ENCODE assay signal across 8 mouse cellular contexts in the genomic region with DNA sequence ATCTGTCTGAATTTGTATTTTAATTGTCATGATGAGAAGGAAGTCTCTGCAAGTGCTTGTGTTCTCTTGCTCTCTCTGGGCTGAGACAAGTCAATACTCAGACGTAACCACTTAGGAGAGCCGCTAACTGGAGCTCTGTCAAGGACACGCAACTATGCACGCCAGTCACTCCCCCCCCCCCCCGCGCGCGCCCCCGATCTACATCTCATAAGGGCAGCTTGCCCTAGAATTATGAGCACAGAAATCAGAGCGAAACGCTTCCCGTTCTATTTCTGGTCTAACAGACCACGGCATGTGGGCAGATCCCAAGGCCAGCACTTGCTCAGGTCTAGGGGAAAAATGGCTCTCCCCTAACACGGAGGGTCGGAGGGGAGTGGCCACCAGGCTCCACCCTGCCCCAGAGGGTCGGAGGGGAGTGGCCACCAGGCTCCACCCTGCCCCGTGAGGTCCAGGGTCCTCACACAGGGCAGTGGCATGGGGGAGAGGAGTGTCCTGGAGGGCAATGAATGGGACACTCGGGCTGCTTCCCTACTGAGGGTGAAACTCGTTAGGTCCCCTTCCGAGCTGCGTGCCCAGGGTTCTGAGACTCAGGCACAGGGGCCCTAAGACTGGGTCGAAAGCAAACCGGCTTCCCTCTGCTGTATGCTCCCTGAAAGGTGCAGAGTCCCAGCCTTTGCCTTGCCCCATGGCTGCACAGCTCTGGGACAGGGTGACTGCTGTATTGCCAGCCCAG.
A peak's percentile ranks its signal among the peaks of the same experiment; 100 is the strongest.
DNase-seq lines count a peak whose midpoint lies in the region; ATAC-seq and TF ChIP-seq lines count a peak whose summit lies in the region.

No protein-coding gene starts in this region.

- no peaks in the 10 kb centered on the region for H3K36me3 ChIP-seq in embryonic facial prominence, embryonic 10.5 days (replicated peaks)
- H3K36me3 ChIP-seq in hindbrain, embryonic 16.5 days (ENCODE audit: control insufficient read depth, insufficient read depth, low read length): no peaks in the 10 kb centered on the region
- H3K36me3 ChIP-seq in neural tube, embryonic 14.5 days (ENCODE audit: control insufficient read depth, insufficient read depth, low read length): no peaks in the 10 kb centered on the region

- intact Hi-C loops in left cerebral cortex, adult 2 months (cut with DNase I): no loop called here
- intact Hi-C loops in left cerebral cortex, postnatal 36 days (cut with DNase I): loop anchor here (5.0 kb wide), 1 partner anchor 65 kb away; the partner anchor contains the start of gene Ajap1
- intact Hi-C loops in gastrocnemius, postnatal 36 days (cut with DNase I): no loop called here

- peak overlapping the region; percentile 49 for H3K4me2 ChIP-seq in hindbrain, embryonic 16.5 days (ENCODE audit: low read length)
- peak overlapping the region; percentile 30 for H3K4me2 ChIP-seq in neural tube, embryonic 14.5 days (ENCODE audit: low read depth, low read length)

- ATAC-seq in hindbrain, embryonic 16.5 days: peak; percentile 48
- ATAC-seq in neural tube, embryonic 14.5 days (ENCODE audit: low read depth): peak; percentile 47; the same call in 1 of the 2 replicates

- WGBS in embryonic facial prominence, embryonic 10.5 days: 4% methylated on average over 23 of the region's 23 CpGs
- 7% methylated on average over 19 of the region's 23 CpGs for WGBS in hindbrain, embryonic 16.5 days
- 4% methylated on average over 22 of the region's 23 CpGs for WGBS in neural tube, embryonic 14.5 days

- no peak for DNase-seq in left cerebral cortex, adult 2 months (ENCODE audit: extremely low spot score in 1 of 2, low spot score in 2 of 2)
- no peak for DNase-seq in left cerebral cortex, postnatal 36 days (ENCODE audit: low spot score in 2 of 2)
- DNase-seq in embryonic facial prominence, embryonic 10.5 days (ENCODE audit: low spot score): peak; percentile 69
- DNase-seq in layer of hippocampus, adult 11-12 months (ENCODE audit: low spot score): no peak
- no peak for DNase-seq in thymus, postnatal 36 days
- DNase-seq in gastrocnemius, postnatal 36 days: no peak

- no peak for TF ChIP-seq CTCF in left cerebral cortex, adult 2 months (IDR thresholded peaks at IDR 0.05)

- H3K4me3 ChIP-seq in left cerebral cortex, adult 2 months: no peak overlapping the region; the same call in 1 of the 2 replicates
- peak overlapping the region; percentile 53 for H3K4me3 ChIP-seq in embryonic facial prominence, embryonic 10.5 days
- H3K4me3 ChIP-seq in hindbrain, embryonic 16.5 days (ENCODE audit: low read length): peak overlapping the region; percentile 14
- H3K4me3 ChIP-seq in neural tube, embryonic 14.5 days (ENCODE audit: low read depth, low read length): peak overlapping the region; percentile 2; the same call in 1 of the 2 replicates

- peaks cover 16% of the 10 kb centered on the region; the same call in 1 of the 2 replicates for H3K27me3 ChIP-seq in embryonic facial prominence, embryonic 10.5 days (replicated peaks; ENCODE audit: low read depth, poor library complexity, severe bottlenecking)
- H3K27me3 ChIP-seq in hindbrain, embryonic 16.5 days (replicated peaks; ENCODE audit: control insufficient read depth, insufficient read depth, low read length): no peaks in the 10 kb centered on the region
- H3K27me3 ChIP-seq in neural tube, embryonic 14.5 days (ENCODE audit: control insufficient read depth, insufficient read depth, low read length): no peaks in the 10 kb centered on the region

- peak overlapping the region; percentile 79 for H3K27ac ChIP-seq in left cerebral cortex, adult 2 months
- no peak overlapping the region; the same call in 1 of the 2 replicates for H3K27ac ChIP-seq in embryonic facial prominence, embryonic 10.5 days (replicated peaks)
- no peak overlapping the region for H3K27ac ChIP-seq in hindbrain, embryonic 16.5 days (ENCODE audit: low read depth, low read length)
- H3K27ac ChIP-seq in neural tube, embryonic 14.5 days (ENCODE audit: low read depth, low read length): no peak overlapping the region

- peak overlapping the region; percentile 9 for H3K9ac ChIP-seq in hindbrain, embryonic 16.5 days (ENCODE audit: low read depth, low read length)
- no peak overlapping the region for H3K9ac ChIP-seq in neural tube, embryonic 14.5 days (replicated peaks; ENCODE audit: low read depth, low read length)

- peaks cover 29% of the 10 kb centered on the region for H3K4me1 ChIP-seq in embryonic facial prominence, embryonic 10.5 days
- peaks cover 11% of the 10 kb centered on the region for H3K4me1 ChIP-seq in hindbrain, embryonic 16.5 days (ENCODE audit: control insufficient read depth, insufficient read depth, low read depth, low read length)
- peaks cover 10% of the 10 kb centered on the region; the same call in 1 of the 2 replicates for H3K4me1 ChIP-seq in neural tube, embryonic 14.5 days (ENCODE audit: control insufficient read depth, insufficient read depth, low read length)

- no peaks in the 10 kb centered on the region for H3K9me3 ChIP-seq in embryonic facial prominence, embryonic 10.5 days
- H3K9me3 ChIP-seq in hindbrain, embryonic 16.5 days (ENCODE audit: control insufficient read depth, low read length): no peaks in the 10 kb centered on the region
- no peaks in the 10 kb centered on the region for H3K9me3 ChIP-seq in neural tube, embryonic 14.5 days (ENCODE audit: control insufficient read depth, low read length)
